Mouse (Mus musculus) G1E (cell line): ENCODE data around the gene Mfsd5. TPM values are rescaled to one million over a fixed set of nuclear protein-coding genes. Genes with fewer than 3 reads are reported as not detected.

Experiments used
- ATAC-seq: 2 replicates; pipeline ENCODE4 v1.8.0; 2016; ENCODE audit warnings: mild to moderate bottlenecking; ENCODE audit not compliant: insufficient number of reproducible peaks, poor library complexity, low FRiP score, severe bottlenecking; ENCODE audit errors: extremely low read depth
- DNase-seq: peaks from one replicate; pipeline ENCODE4 v3.0.0; 2012; ENCODE audit warnings: low spot score
- H3K27me3 ChIP-seq: 2 replicates; pipeline ENCODE4 v1.6.1; 2012; ENCODE audit warnings: mild to moderate bottlenecking, low read length, inconsistent platforms; ENCODE audit not compliant: insufficient read depth
- H3K36me3 ChIP-seq: replicated peaks from 2 replicates; pipeline ENCODE3; 2012; ENCODE audit warnings: mild to moderate bottlenecking, inconsistent platforms
- H3K4me1 ChIP-seq: 2 replicates; pipeline ENCODE4 v1.6.1; 2012; ENCODE audit warnings: low read depth, low read length, inconsistent platforms, mixed read lengths; ENCODE audit not compliant: insufficient read depth
- H3K4me3 ChIP-seq: 2 replicates; pipeline ENCODE4 v1.5.1; 2012; ENCODE audit warnings: low read depth, mild to moderate bottlenecking, inconsistent platforms, low read length, moderate library complexity, mixed read lengths
- H3K9me3 ChIP-seq: replicated peaks from 2 replicates; pipeline ENCODE4 v1.6.1; 2012; ENCODE audit warnings: inconsistent platforms
- CTCF ChIP-seq: IDR thresholded peaks from 2 replicates; pipeline ENCODE4 v1.5.1; 2012; ENCODE audit warnings: low read depth, low read length, inconsistent platforms, mixed read lengths
- GATA1 ChIP-seq: IDR thresholded peaks from 2 replicates; pipeline ENCODE4 v1.6.1; 2012; ENCODE audit warnings: borderline replicate concordance, low read length, inconsistent platforms, mixed read lengths
- GATA2 ChIP-seq: IDR thresholded peaks from 2 replicates; pipeline ENCODE4 v1.6.1; 2012; ENCODE audit warnings: low read depth, low read length, inconsistent platforms, borderline replicate concordance
- POLR2AphosphoS5 ChIP-seq: IDR thresholded peaks from 2 replicates; pipeline ENCODE4 v1.6.1; 2012; ENCODE audit warnings: low read depth, low read length, inconsistent platforms; ENCODE audit not compliant: insufficient replicate concordance
- TAL1 ChIP-seq: conservative IDR thresholded peaks from 2 replicates; pipeline ENCODE4 v1.6.1; 2012; ENCODE audit warnings: low read depth, low read length, inconsistent platforms, mixed read lengths
- polyA plus RNA-seq: library from polyadenylated mRNA; stranded (reverse); fragments of >175 nt; gene quantifications from 2 replicates; pipeline ENCODE4 v1.2.3, GENCODE M21; 2012
- total RNA-seq, 2 experiments: library from RNA; stranded (forward) in 1 of 2; stranded (reverse) in 1 of 2; fragments of 200-1000 nt in 1 of 2; fragments of >200 nt in 1 of 2; fragmentation: Nextera tagmentation in 1 of 2; gene quantifications; 2 replicates each; pipeline ENCODE4 v1.2.3; 2014 to 2017

Gene Mfsd5
- total and polyA plus RNA-seq, 3 experiments, result 25.8 to 66.2 (median 31.1) TPM

GRCm38 (mm10) chr15:102315292-102315691 is 36.0 kb downstream of the Mfsd5 start:
- DNase-seq (no peak), ATAC-seq (no peak)
- Histone ChIP-seq H3K36me3 (peaks cover 90% of the 10 kb centered on the region), H3K9me3 (no peaks in the 10 kb centered on the region), H3K27me3 (no peaks in the 10 kb centered on the region), H3K4me3 (no peak overlapping the region), H3K4me1 (peaks cover 18% of the 10 kb centered on the region)
- TF ChIP-seq POLR2AphosphoS5 (no peak), GATA2 (no peak), GATA1 (no peak), TAL1 (no peak), CTCF (no peak)

GRCm38 (mm10) chr15:102316263-102316662 is 37.0 kb downstream of the Mfsd5 start:
- ATAC-seq, result no peak
- Histone ChIP-seq H3K9me3 (no peaks in the 10 kb centered on the region), H3K4me1 (peaks cover 10% of the 10 kb centered on the region), H3K27me3 (no peaks in the 10 kb centered on the region), H3K4me3 (no peak overlapping the region), H3K36me3 (peaks cover 91% of the 10 kb centered on the region)
- no peak for DNase-seq
- peak; percentile 46 for TF ChIP-seq CTCF
- no peak for TF ChIP-seq POLR2AphosphoS5

- TF ChIP-seq GATA1 (no peak), CTCF (no peak)
- H3K4me1 ChIP-seq, result peaks cover 17% of the 10 kb centered on the region
- H3K4me3 ChIP-seq, result peak overlapping the region; percentile 64
- no peak for ATAC-seq
- H3K27me3 ChIP-seq, result no peaks in the 10 kb centered on the region
- H3K9me3 ChIP-seq, result no peaks in the 10 kb centered on the region
- peaks cover 73% of the 10 kb centered on the region for H3K36me3 ChIP-seq
- DNase-seq, result no peak
Measured at GRCm38 (mm10) chr15:102324654-102325473, 45.6 kb downstream of the Mfsd5 start.

GRCm38 (mm10) chr15:102326022-102326576 is 46.8 kb downstream of the Mfsd5 start, which contains the start of gene Pfdn5:
TSS of gene Pfdn5 (plus strand) at chr15:102326116.
- no peaks in the 10 kb centered on the region for H3K27me3 ChIP-seq
- peak; percentile 89 for ATAC-seq
- H3K36me3 ChIP-seq, result peaks cover 73% of the 10 kb centered on the region
- H3K9me3 ChIP-seq, result no peaks in the 10 kb centered on the region
- H3K4me3 ChIP-seq, result peak within 1 kb of the TSS; percentile 80
- TF ChIP-seq GATA1 (no peak), POLR2AphosphoS5 (no peak), TAL1 (no peak), GATA2 (no peak), CTCF (no peak; the same call in 1 of the 2 replicates)
- peaks cover 19% of the 10 kb centered on the region for H3K4me1 ChIP-seq
- peak; percentile 82 for DNase-seq

GRCm38 (mm10) chr15:102326892-102327291 is 47.6 kb downstream of the Mfsd5 start:
- ATAC-seq (no peak), DNase-seq (no peak)
- Histone ChIP-seq H3K36me3 (peaks cover 73% of the 10 kb centered on the region), H3K4me1 (peaks cover 26% of the 10 kb centered on the region), H3K27me3 (no peaks in the 10 kb centered on the region), H3K4me3 (peak overlapping the region; percentile 80), H3K9me3 (no peaks in the 10 kb centered on the region)
- TF ChIP-seq GATA2, result no peak

Other genes with a start within 250 kb of the Mfsd5 start
Only the 20 nearest of the 23 such genes appear.
- gene Eif4b, start 205.7 kb upstream of the Mfsd5 start, total RNA-seq (2014; fragmentation: Nextera tagmentation), result 196 and 223 TPM in 2 replicates
- gene Eif4b, start 205.7 kb upstream of the Mfsd5 start, total RNA-seq (2017), result 409 and 435 TPM in 2 replicates
- 353 and 439 TPM in 2 replicates for gene Eif4b, start 205.7 kb upstream of the Mfsd5 start, polyA plus RNA-seq
- gene Tns2, start 179.0 kb upstream of the Mfsd5 start, total RNA-seq (2014; fragmentation: Nextera tagmentation), result 3.8 TPM in 1 of 2 replicates, not detected in the other
- gene Tns2, start 179.0 kb upstream of the Mfsd5 start, total RNA-seq (2017), result 0.41 and 2.3 TPM in 2 replicates
- 0.55 and 0.63 TPM in 2 replicates for gene Tns2, start 179.0 kb upstream of the Mfsd5 start, polyA plus RNA-seq
- 5.3 and 7.1 TPM in 2 replicates for gene Spryd3, start 143.2 kb upstream of the Mfsd5 start, total RNA-seq (2014; fragmentation: Nextera tagmentation)
- 12.1 and 12.3 TPM in 2 replicates for gene Spryd3, start 143.2 kb upstream of the Mfsd5 start, total RNA-seq (2017)
- 12.7 and 14.9 TPM in 2 replicates for gene Spryd3, start 143.2 kb upstream of the Mfsd5 start, polyA plus RNA-seq
- gene Igfbp6, start 135.1 kb upstream of the Mfsd5 start, total RNA-seq (2014; fragmentation: Nextera tagmentation), result 0.68 TPM in 1 of 2 replicates, not detected in the other
- 1.3 and 1.9 TPM in 2 replicates for gene Igfbp6, start 135.1 kb upstream of the Mfsd5 start, total RNA-seq (2017)
- gene Igfbp6, start 135.1 kb upstream of the Mfsd5 start, polyA plus RNA-seq, result 0.21 and 0.30 TPM in 2 replicates
- 7.4 and 8.1 TPM in 2 replicates for gene Soat2, start 128.9 kb upstream of the Mfsd5 start, total RNA-seq (2014; fragmentation: Nextera tagmentation)
- gene Soat2, start 128.9 kb upstream of the Mfsd5 start, total RNA-seq (2017), result 3.1 and 3.3 TPM in 2 replicates
- 0.64 and 1.1 TPM in 2 replicates for gene Soat2, start 128.9 kb upstream of the Mfsd5 start, polyA plus RNA-seq
- 42.5 and 64.5 TPM in 2 replicates for gene Zfp740, start 76.2 kb upstream of the Mfsd5 start, total RNA-seq (2014; fragmentation: Nextera tagmentation)
- gene Zfp740, start 76.2 kb upstream of the Mfsd5 start, total RNA-seq (2017), result 34.8 and 35.3 TPM in 2 replicates
- gene Zfp740, start 76.2 kb upstream of the Mfsd5 start, polyA plus RNA-seq, result 12.9 and 18.2 TPM in 2 replicates
- gene Csad, start 74.7 kb upstream of the Mfsd5 start, total RNA-seq (2014; fragmentation: Nextera tagmentation), result 2.1 and 11.9 TPM in 2 replicates
- 4.2 and 4.9 TPM in 2 replicates for gene Csad, start 74.7 kb upstream of the Mfsd5 start, total RNA-seq (2017)
- 3.1 and 4.2 TPM in 2 replicates for gene Csad, start 74.7 kb upstream of the Mfsd5 start, polyA plus RNA-seq
- 23.7 and 26.6 TPM in 2 replicates for gene Itgb7, start 47.5 kb upstream of the Mfsd5 start, total RNA-seq (2014; fragmentation: Nextera tagmentation)
- gene Itgb7, start 47.5 kb upstream of the Mfsd5 start, total RNA-seq (2017), result 80.9 and 83.5 TPM in 2 replicates
- 22.1 and 27.2 TPM in 2 replicates for gene Itgb7, start 47.5 kb upstream of the Mfsd5 start, polyA plus RNA-seq
- 2.6 and 3.4 TPM in 2 replicates for gene Rarg, start 21.9 kb upstream of the Mfsd5 start, total RNA-seq (2014; fragmentation: Nextera tagmentation)
- 1.0 and 1.9 TPM in 2 replicates for gene Rarg, start 21.9 kb upstream of the Mfsd5 start, total RNA-seq (2017)
- gene Rarg, start 21.9 kb upstream of the Mfsd5 start, polyA plus RNA-seq, result 1.8 and 2.2 TPM in 2 replicates
- gene Gm9918, start 8.9 kb upstream of the Mfsd5 start, total RNA-seq (2014; fragmentation: Nextera tagmentation), result not detected in 2 replicates
- 0.12 and 0.44 TPM in 2 replicates for gene Gm9918, start 8.9 kb upstream of the Mfsd5 start, total RNA-seq (2017)
- not detected in 2 replicates for gene Gm9918, start 8.9 kb upstream of the Mfsd5 start, polyA plus RNA-seq
- 91.0 and 145 TPM in 2 replicates for gene Espl1, start 16.8 kb downstream of the Mfsd5 start, total RNA-seq (2014; fragmentation: Nextera tagmentation)
- 15.8 and 23.8 TPM in 2 replicates for gene Espl1, start 16.8 kb downstream of the Mfsd5 start, total RNA-seq (2017)
- gene Espl1, start 16.8 kb downstream of the Mfsd5 start, polyA plus RNA-seq, result 33.1 and 35.5 TPM in 2 replicates
- gene Pfdn5, start 46.7 kb downstream of the Mfsd5 start, total RNA-seq (2014; fragmentation: Nextera tagmentation), result 113 and 119 TPM in 2 replicates
- 271 and 276 TPM in 2 replicates for gene Pfdn5, start 46.7 kb downstream of the Mfsd5 start, total RNA-seq (2017)
- gene Pfdn5, start 46.7 kb downstream of the Mfsd5 start, polyA plus RNA-seq, result 13.6 and 23.0 TPM in 2 replicates
- gene Myg1, start 52.3 kb downstream of the Mfsd5 start, total RNA-seq (2014; fragmentation: Nextera tagmentation), result 37.5 and 45.9 TPM in 2 replicates
- 30.1 and 35.2 TPM in 2 replicates for gene Myg1, start 52.3 kb downstream of the Mfsd5 start, total RNA-seq (2017)
- 72.6 and 87.5 TPM in 2 replicates for gene Myg1, start 52.3 kb downstream of the Mfsd5 start, polyA plus RNA-seq
- gene Aaas, start 71.3 kb downstream of the Mfsd5 start, total RNA-seq (2014; fragmentation: Nextera tagmentation), result 187 and 217 TPM in 2 replicates
- gene Aaas, start 71.3 kb downstream of the Mfsd5 start, total RNA-seq (2017), result 110 and 126 TPM in 2 replicates
- 199 and 288 TPM in 2 replicates for gene Aaas, start 71.3 kb downstream of the Mfsd5 start, polyA plus RNA-seq
- not detected in 2 replicates for gene Sp7, start 87.7 kb downstream of the Mfsd5 start, total RNA-seq (2014; fragmentation: Nextera tagmentation)
- gene Sp7, start 87.7 kb downstream of the Mfsd5 start, total RNA-seq (2017), result 0.06 and 0.16 TPM in 2 replicates
- gene Sp7, start 87.7 kb downstream of the Mfsd5 start, polyA plus RNA-seq, result not detected in 2 replicates
- 92.4 and 93.8 TPM in 2 replicates for gene Sp1, start 126.7 kb downstream of the Mfsd5 start, total RNA-seq (2014; fragmentation: Nextera tagmentation)
- gene Sp1, start 126.7 kb downstream of the Mfsd5 start, total RNA-seq (2017), result 42.3 and 50.5 TPM in 2 replicates
- gene Sp1, start 126.7 kb downstream of the Mfsd5 start, polyA plus RNA-seq, result 16.4 and 35.8 TPM in 2 replicates
- gene Amhr2, start 165.9 kb downstream of the Mfsd5 start, total RNA-seq (2014; fragmentation: Nextera tagmentation), result not detected in 2 replicates
- gene Amhr2, start 165.9 kb downstream of the Mfsd5 start, total RNA-seq (2017), result not detected in 2 replicates
- not detected in 2 replicates for gene Amhr2, start 165.9 kb downstream of the Mfsd5 start, polyA plus RNA-seq
- gene Prr13, start 179.6 kb downstream of the Mfsd5 start, total RNA-seq (2014; fragmentation: Nextera tagmentation), result 78.6 and 94.0 TPM in 2 replicates
- 84.1 and 86.0 TPM in 2 replicates for gene Prr13, start 179.6 kb downstream of the Mfsd5 start, total RNA-seq (2017)
- 122 and 254 TPM in 2 replicates for gene Prr13, start 179.6 kb downstream of the Mfsd5 start, polyA plus RNA-seq
- gene Pcbp2, start 191.1 kb downstream of the Mfsd5 start, total RNA-seq (2014; fragmentation: Nextera tagmentation), result 1,640 and 1,748 TPM in 2 replicates
- gene Pcbp2, start 191.1 kb downstream of the Mfsd5 start, total RNA-seq (2017), result 202 and 214 TPM in 2 replicates
- 660 and 876 TPM in 2 replicates for gene Pcbp2, start 191.1 kb downstream of the Mfsd5 start, polyA plus RNA-seq
- gene Gm10337, start 224.3 kb downstream of the Mfsd5 start, total RNA-seq (2014; fragmentation: Nextera tagmentation), result 28.7 TPM in 1 of 2 replicates, not detected in the other
- gene Gm10337, start 224.3 kb downstream of the Mfsd5 start, total RNA-seq (2017), result not detected in 2 replicates
- gene Gm10337, start 224.3 kb downstream of the Mfsd5 start, polyA plus RNA-seq, result not detected in 2 replicates